Mouse (Mus musculus) CH12.LX (cell line): ENCODE results near the gene Fn3k. TPM values are rescaled to one million over a fixed set of nuclear protein-coding genes. Genes with fewer than 3 reads are reported as not detected.

Source experiments
- DNase-seq: peaks from one replicate; pipeline ENCODE4 v3.0.0-alpha.2; 2013; ENCODE audit errors: extremely low read depth
- H3K27ac ChIP-seq: 2 replicates; pipeline ENCODE4 v1.5.1; 2012; ENCODE audit warnings: low read depth, mild to moderate bottlenecking, control low read depth, moderate library complexity; ENCODE audit not compliant: insufficient read depth
- H3K27me3 ChIP-seq: replicated peaks from 2 replicates; pipeline ENCODE3; 2012; ENCODE audit warnings: inconsistent platforms
- H3K36me3 ChIP-seq, 2 experiments: replicated peaks in 1 of 2; 2 replicates each; pipeline versions ENCODE3 to v1.6.1; 2012; ENCODE audit warnings: inconsistent platforms in 1 of 2, low read length in 1 of 2, mild to moderate bottlenecking in 1 of 2, mixed read lengths in 1 of 2, moderate library complexity in 1 of 2; ENCODE audit not compliant: control insufficient read depth in 1 of 2, insufficient read depth in 1 of 2
- H3K4me1 ChIP-seq, 2 experiments: 2 replicates each; pipeline ENCODE4 v1.6.1; 2012; ENCODE audit warnings: inconsistent platforms in 1 of 2, moderate library complexity in 1 of 2; ENCODE audit not compliant: insufficient read depth in 2 of 2, control insufficient read depth in 1 of 2
- H3K4me2 ChIP-seq: 2 replicates; pipeline ENCODE4 v1.6.1; 2012; ENCODE audit warnings: low read depth, mild to moderate bottlenecking, control low read depth; ENCODE audit not compliant: poor library complexity, insufficient read depth, severe bottlenecking
- H3K4me3 ChIP-seq, 3 experiments: fragments of 150-350 bp in 1 of 3; sonication (generic) in 1 of 3; replicated peaks in 1 of 3; 2 replicates each; pipeline versions ENCODE3 to v1.5.1; 2011 to 2012; ENCODE audit warnings: low read depth in 2 of 3, low read length in 2 of 3, mild to moderate bottlenecking in 2 of 3, moderate library complexity in 2 of 3, control low read depth in 1 of 3, improper control_type of control experiment in 1 of 3, inconsistent platforms in 1 of 3, mixed read lengths in 1 of 3; ENCODE audit not compliant: poor library complexity in 1 of 3
- H3K79me2 ChIP-seq: replicated peaks from 2 replicates; pipeline ENCODE4 v1.6.1; 2012; ENCODE audit warnings: mild to moderate bottlenecking, moderate library complexity; ENCODE audit not compliant: control insufficient read depth, poor library complexity, insufficient read depth, severe bottlenecking; ENCODE audit errors: extremely low read depth
- H3K9ac ChIP-seq: 2 replicates; pipeline ENCODE4 v1.6.1; 2012; ENCODE audit warnings: low read depth, mild to moderate bottlenecking, control low read depth, moderate library complexity; ENCODE audit not compliant: insufficient read depth
- H3K9me3 ChIP-seq: replicated peaks from 2 replicates; pipeline ENCODE3; 2012; ENCODE audit warnings: low read length, inconsistent platforms, mixed read lengths
- CHD1 ChIP-seq: IDR thresholded peaks from 2 replicates; pipeline ENCODE4 v1.6.1; 2012; ENCODE audit warnings: low read depth, low read length, improper control_type of control experiment, inconsistent platforms
- CTCF ChIP-seq, 2 experiments: IDR thresholded peaks in 1 of 2; conservative IDR thresholded peaks in 1 of 2; 2 replicates each; pipeline ENCODE4 v1.5.1; 2011 to 2012; ENCODE audit warnings: low read depth in 2 of 2, low read length in 2 of 2, improper control_type of control experiment in 1 of 2, inconsistent platforms in 1 of 2, mild to moderate bottlenecking in 1 of 2, moderate library complexity in 1 of 2
- EP300 ChIP-seq: IDR thresholded peaks from 2 replicates; pipeline ENCODE4 v1.6.1; 2011; ENCODE audit warnings: low read length, improper control_type of control experiment
- ETS1 ChIP-seq: conservative IDR thresholded peaks from 2 replicates; pipeline ENCODE4 v1.6.1; 2012; ENCODE audit warnings: low read depth, mild to moderate bottlenecking, inconsistent platforms, low read length, improper control_type of control experiment, moderate library complexity
- HCFC1 ChIP-seq: IDR thresholded peaks from 2 replicates; pipeline ENCODE4 v1.6.1; 2012; ENCODE audit warnings: low read depth, mild to moderate bottlenecking, inconsistent platforms, low read length, improper control_type of control experiment
- NRF1 ChIP-seq: IDR thresholded peaks from 2 replicates; pipeline ENCODE4 v1.6.1; 2014; ENCODE audit warnings: low read depth, mild to moderate bottlenecking, inconsistent platforms, low read length, improper control_type of control experiment, moderate library complexity
- PAX5 ChIP-seq: IDR thresholded peaks from 2 replicates; pipeline ENCODE4 v1.6.1; 2012; ENCODE audit warnings: low read length, inconsistent platforms, mixed read lengths
- POLR2A ChIP-seq: IDR thresholded peaks from 2 replicates; pipeline ENCODE4 v1.6.1; 2011; ENCODE audit warnings: low read depth, mild to moderate bottlenecking, improper control_type of control experiment, low read length
- RCOR1 ChIP-seq: conservative IDR thresholded peaks from 2 replicates; pipeline ENCODE4 v1.6.1; 2012; ENCODE audit warnings: low read depth, mild to moderate bottlenecking, inconsistent platforms, low read length, improper control_type of control experiment
- TCF12 ChIP-seq: IDR thresholded peaks from 2 replicates; pipeline ENCODE4 v1.6.1; 2014; ENCODE audit warnings: low read depth, mild to moderate bottlenecking, inconsistent platforms, low read length, improper control_type of control experiment
- ZC3H11A ChIP-seq: IDR thresholded peaks from 2 replicates; pipeline ENCODE4 v1.6.1; 2012; ENCODE audit warnings: low read depth, mild to moderate bottlenecking, inconsistent platforms, low read length, improper control_type of control experiment
- ZNF384 ChIP-seq: IDR thresholded peaks from 2 replicates; pipeline ENCODE4 v1.6.1; 2012; ENCODE audit warnings: low read depth, low read length, improper control_type of control experiment, inconsistent platforms
- dilution Hi-C: fragments of 300-500 bp; cut with MboI; formaldehyde crosslinking; loops from 2 replicates; pipeline ENCODE4 v1.14.3; 2020; ENCODE audit warnings: low sequenced_read_pairs; ENCODE audit not compliant: extremely low pct_unique_long_range_greater_than_20kb, extremely low pct_ligation_motif_present
- in situ Hi-C: fragments of 300-500 bp; cut with MboI; formaldehyde crosslinking; loops from 3 replicates; pipeline ENCODE4 v1.14.3; 2019; ENCODE audit warnings: low sequenced_read_pairs, low pct_ligation_motif_present, low pct_unique_long_range_greater_than_20kb, mixed read lengths
- polyA plus RNA-seq: library from polyadenylated mRNA; unstranded; fragments of >175 nt; gene quantifications from 2 replicates; pipeline ENCODE4 v1.2.1, GENCODE M21; 2012; ENCODE audit warnings: low read depth; ENCODE audit not compliant: insufficient read length
- total RNA-seq, 2 experiments: library from RNA; depleted of rRNA; stranded (reverse); fragments of 300-350 nt in 1 of 2; fragments of >200 nt in 1 of 2; gene quantifications; 2 replicates each; pipeline ENCODE4 v1.2.3; 2012 to 2014

The Fn3k gene
- total and polyA plus RNA-seq, 3 experiments, result 0.04 TPM; not detected in 2

DNA sequence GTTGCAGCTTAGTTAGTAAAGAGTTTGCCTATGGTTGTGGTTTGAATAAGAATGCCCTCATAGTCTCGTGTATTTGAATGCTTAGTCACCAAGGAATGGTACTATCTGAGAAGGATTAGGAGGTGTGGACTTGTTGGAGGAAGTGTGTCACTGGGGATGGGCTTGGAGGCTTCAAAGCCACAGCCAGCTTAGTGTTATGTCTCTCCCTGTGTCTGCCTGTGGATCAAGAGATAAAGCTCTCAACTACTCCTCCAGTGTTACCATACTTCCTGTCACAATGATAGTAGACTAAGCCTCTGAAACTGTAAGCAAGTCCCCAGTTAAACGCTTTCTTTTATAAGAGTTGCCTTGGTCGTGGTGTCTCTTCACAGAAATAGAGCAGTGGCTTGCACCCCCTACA is 43.9 kb upstream of the Fn3k start:
- H3K4me1 ChIP-seq, result peaks cover 0 to 4% of the 10 kb centered on the region in 2 experiments; a peak in 3 of 4 replicates
- TF ChIP-seq ZNF384 (no peak), CTCF (conservative IDR thresholded peaks at IDR 0.05 in 1 of 2, IDR thresholded peaks at IDR 0.05 in 1 of 2; ENCODE audit: low read depth in 2 of 2, low read length in 2 of 2) (no peak), NRF1 (no peak), RCOR1 (no peak), POLR2A (no peak)
- in situ Hi-C loops, result no loop called here
- dilution Hi-C loops, result no loop called here
- H3K4me2 ChIP-seq, result no peak overlapping the region
- no peaks in the 10 kb centered on the region for H3K36me3 ChIP-seq
- no peaks in the 10 kb centered on the region for H3K79me2 ChIP-seq
- no peak for DNase-seq
- H3K27me3 ChIP-seq, result peaks cover 30% of the 10 kb centered on the region
- no peak overlapping the region for H3K4me3 ChIP-seq
- H3K9me3 ChIP-seq, result peaks cover 3% of the 10 kb centered on the region
- no peak overlapping the region for H3K27ac ChIP-seq
- no peak overlapping the region for H3K9ac ChIP-seq

DNA sequence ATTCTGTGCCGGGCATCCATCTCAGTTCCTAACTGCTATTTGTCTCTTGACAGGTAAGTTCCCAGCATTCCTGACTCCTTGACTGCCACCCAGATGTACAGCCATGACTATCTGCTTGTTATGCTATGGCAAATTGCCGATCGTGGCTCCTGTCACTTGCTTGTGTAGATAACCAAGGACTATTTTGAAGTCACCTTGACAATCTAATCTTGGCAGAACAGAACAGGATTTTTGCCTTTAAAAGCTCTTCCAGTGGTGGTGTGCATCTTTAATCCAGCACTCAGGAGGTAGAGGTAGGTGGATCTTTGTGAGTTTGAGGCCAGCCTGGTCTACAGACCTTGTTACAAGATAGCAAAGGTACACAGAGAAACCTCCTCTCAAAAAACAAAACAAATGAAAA is 42.3 kb upstream of the Fn3k start:
- Histone ChIP-seq H3K79me2 (no peaks in the 10 kb centered on the region), H3K27ac (no peak overlapping the region), H3K4me2 (no peak overlapping the region), H3K36me3 (no peaks in the 10 kb centered on the region), H3K9ac (no peak overlapping the region), H3K4me3 (no peak overlapping the region), H3K9me3 (peaks cover 3% of the 10 kb centered on the region), H3K4me1 (peaks cover 0 to 4% of the 10 kb centered on the region in 2 experiments; a peak in 3 of 4 replicates), H3K27me3 (peaks cover 21% of the 10 kb centered on the region)
- in situ Hi-C loops (no loop called here), dilution Hi-C loops (no loop called here)
- no peak for DNase-seq
- no peak for TF ChIP-seq ETS1
- no peak for TF ChIP-seq CHD1
- TF ChIP-seq HCFC1, result no peak
- TF ChIP-seq EP300, result no peak

DNA sequence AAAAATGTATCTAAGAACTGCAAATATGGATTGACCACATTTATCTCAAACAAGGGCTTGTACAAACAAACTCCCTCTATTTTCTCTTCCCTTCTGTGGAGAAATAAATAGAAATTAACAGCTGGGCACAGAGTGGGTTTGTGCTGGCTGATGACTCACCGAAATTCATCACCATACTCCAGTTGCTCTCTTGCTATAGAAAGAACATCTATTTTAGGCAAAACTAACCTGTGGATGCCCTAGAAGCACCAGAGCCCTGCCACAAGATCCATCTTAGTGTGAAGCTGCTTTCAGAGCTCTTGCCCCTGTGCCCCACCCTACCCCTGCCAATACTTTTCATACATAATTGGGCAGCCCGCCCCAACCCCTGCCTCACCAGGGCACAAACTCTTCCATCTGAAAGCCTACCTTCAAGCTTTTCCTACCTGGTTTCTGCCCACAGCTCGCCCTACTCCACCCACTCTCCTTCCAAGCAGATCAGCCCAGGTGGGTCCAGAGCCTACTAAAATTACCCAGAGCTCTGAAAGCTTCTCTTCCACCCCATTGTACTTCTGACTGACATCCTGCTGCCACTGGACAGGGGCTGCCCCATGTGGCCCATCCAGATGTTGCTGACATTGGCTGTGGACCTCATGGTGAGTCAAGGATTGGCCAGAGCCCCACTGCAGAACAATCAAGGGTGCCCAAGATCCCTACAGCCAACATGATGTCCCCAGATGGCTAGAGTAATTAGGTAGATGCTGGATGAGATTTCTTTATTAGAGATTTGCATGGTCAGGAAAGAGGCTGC is 27.2 kb upstream of the Fn3k start:
- H3K4me1 ChIP-seq, result peaks cover 2 to 15% of the 10 kb centered on the region in 2 experiments; a peak in 2 of 4 replicates
- no peak for TF ChIP-seq PAX5
- no peak for TF ChIP-seq ZC3H11A
- TF ChIP-seq TCF12, result no peak
- no peak for TF ChIP-seq RCOR1
- H3K79me2 ChIP-seq, result no peaks in the 10 kb centered on the region
- H3K9ac ChIP-seq, result no peak overlapping the region
- no peak for DNase-seq
- H3K27ac ChIP-seq, result no peak overlapping the region
- H3K4me2 ChIP-seq, result no peak overlapping the region
- peaks cover 2% of the 10 kb centered on the region for H3K27me3 ChIP-seq
- H3K36me3 ChIP-seq, result no peaks in the 10 kb centered on the region
- dilution Hi-C loops (no loop called here), in situ Hi-C loops (no loop called here)
- no peak overlapping the region for H3K4me3 ChIP-seq
- H3K9me3 ChIP-seq, result no peaks in the 10 kb centered on the region
